Mouse (Mus musculus) heart, embryonic 14.5 days (tissue): ENCODE results near the gene Elmo2. TPM values are rescaled to one million over a fixed set of nuclear protein-coding genes. Genes with fewer than 3 reads are reported as not detected.

Experiments
- ATAC-seq: fragments of 200-750 bp; cut with Nextera tagmentation; 2 replicates; pipeline ENCODE4 v1.8.0; 2017; ENCODE audit warnings: low read depth, moderate TSS enrichment; ENCODE audit not compliant: insufficient number of reproducible peaks, insufficient read depth, low FRiP score
- H3K27ac ChIP-seq, 2 experiments: fragments of 200-500 bp in 1 of 2; fragments of 300-500 bp in 1 of 2; sonication (generic) in 1 of 2; replicated peaks in 1 of 2; 2 replicates each; pipeline ENCODE4 v1.5.1; 2012 to 2014; ENCODE audit warnings: low read depth in 2 of 2, low read length in 2 of 2, control low read depth in 1 of 2, mild to moderate bottlenecking in 1 of 2, mixed read lengths in 1 of 2; ENCODE audit not compliant: control insufficient read depth in 1 of 2, insufficient read depth in 1 of 2
- H3K27me3 ChIP-seq: fragments of 300-500 bp; sonication (generic); 2 replicates; pipeline ENCODE4 v1.6.1; 2014; ENCODE audit warnings: mild to moderate bottlenecking, low read length, control low read depth; ENCODE audit not compliant: control insufficient read depth, insufficient read depth
- H3K36me3 ChIP-seq: fragments of 300-500 bp; sonication (generic); 2 replicates; pipeline ENCODE4 v1.6.1; 2014; ENCODE audit warnings: mild to moderate bottlenecking, control low read depth, low read length, mixed read lengths; ENCODE audit not compliant: control insufficient read depth, insufficient read depth
- H3K4me1 ChIP-seq, 2 experiments: fragments of 200-500 bp in 1 of 2; fragments of 300-500 bp in 1 of 2; sonication (generic) in 1 of 2; 2 replicates each; pipeline ENCODE4 v1.6.1; 2012 to 2014; ENCODE audit warnings: low read length in 2 of 2, control low read depth in 1 of 2, mixed read lengths in 1 of 2; ENCODE audit not compliant: control insufficient read depth in 2 of 2, insufficient read depth in 2 of 2
- H3K4me2 ChIP-seq: fragments of 300-500 bp; sonication (generic); 2 replicates; pipeline ENCODE4 v1.6.1; 2014; ENCODE audit warnings: mild to moderate bottlenecking, low read length
- H3K4me3 ChIP-seq, 2 experiments: fragments of 200-500 bp in 1 of 2; fragments of 300-500 bp in 1 of 2; sonication (generic) in 1 of 2; 2 replicates each; pipeline ENCODE4 v1.5.1; 2012 to 2014; ENCODE audit warnings: low read length in 2 of 2, mild to moderate bottlenecking in 2 of 2, control low read depth in 1 of 2, low read depth in 1 of 2, moderate library complexity in 1 of 2; ENCODE audit not compliant: control insufficient read depth in 1 of 2, insufficient read depth in 1 of 2
- H3K9ac ChIP-seq: fragments of 300-500 bp; sonication (generic); 2 replicates; pipeline ENCODE4 v1.6.1; 2014; ENCODE audit warnings: mild to moderate bottlenecking, low read length
- H3K9me3 ChIP-seq: fragments of 300-500 bp; sonication (generic); 2 replicates; pipeline ENCODE4 v1.6.1; 2016; ENCODE audit warnings: low read length, control low read depth; ENCODE audit not compliant: control insufficient read depth
- WGBS: fragments of 180-500 bp; shearing (Covaris S2); extraction: QIAGEN DNeasy Blood & Tissue Kit; methylation state at CpG from one replicate; pipeline ENCODE4 v1.1.7; 2014; 5-methylcytosine and 5-hydroxymethylcytosine counted together
- polyA plus RNA-seq: library from polyadenylated mRNA; unstranded; fragments of >200 nt; fragmentation: Nextera tagmentation; extraction: Ambion mirVana; gene quantifications from 2 replicates; pipeline ENCODE4 v1.2.1, GENCODE M21; 2014

Elmo2 gene
- polyA plus RNA-seq, 1 experiment from 2014 or later, result 40.1 TPM

DNA sequence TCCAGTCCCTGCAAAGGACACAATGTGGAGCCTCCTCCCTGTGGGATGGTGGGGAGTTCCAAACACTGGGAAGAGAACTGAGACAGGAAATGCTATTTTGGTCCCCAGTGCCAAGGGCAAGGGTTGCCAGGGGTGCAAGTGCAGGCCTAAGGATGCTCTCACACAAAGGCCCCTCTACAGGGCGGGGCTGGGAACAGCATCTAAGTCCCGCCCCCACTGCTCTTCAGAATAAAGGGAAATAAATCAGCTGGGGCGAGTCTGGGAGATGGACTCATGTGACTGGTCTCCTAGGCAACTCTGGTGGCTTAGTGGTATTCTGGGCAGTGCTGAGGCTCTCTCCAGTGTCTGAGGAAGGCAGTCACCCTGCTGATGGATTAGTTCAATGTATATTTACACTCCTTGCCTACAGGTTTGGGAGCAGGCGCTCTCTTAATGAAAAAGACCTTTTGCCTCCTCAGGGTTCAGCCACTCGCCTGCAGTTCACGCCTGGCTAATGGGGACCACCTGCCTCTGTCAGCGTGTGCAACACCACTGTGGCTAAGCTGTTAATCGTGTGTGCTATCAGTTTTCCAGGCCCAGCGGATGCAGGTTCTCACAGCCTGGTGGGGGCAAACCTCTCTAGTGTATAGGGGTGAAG lies 9.3 kb downstream of the Elmo2 start:
- WGBS, result 27% methylated on average over 9 of the region's 9 CpGs
- Histone ChIP-seq H3K27ac (peak overlapping the region; percentile 11 to 55; a peak in 1 of 4 replicates), H3K4me1 (peaks cover 44 to 55% of the 10 kb centered on the region in 2 experiments), H3K36me3 (peaks cover 39% of the 10 kb centered on the region), H3K4me3 (no peak overlapping the region), H3K27me3 (no peaks in the 10 kb centered on the region), H3K4me2 (no peak overlapping the region), H3K9me3 (no peaks in the 10 kb centered on the region), H3K9ac (0 out of 2 replicates have a peak overlapping the region, but pooled peaks have one; percentile 8)
- 0 out of 2 replicates have a peak, but pooled peaks have one; percentile 5 for ATAC-seq

DNA sequence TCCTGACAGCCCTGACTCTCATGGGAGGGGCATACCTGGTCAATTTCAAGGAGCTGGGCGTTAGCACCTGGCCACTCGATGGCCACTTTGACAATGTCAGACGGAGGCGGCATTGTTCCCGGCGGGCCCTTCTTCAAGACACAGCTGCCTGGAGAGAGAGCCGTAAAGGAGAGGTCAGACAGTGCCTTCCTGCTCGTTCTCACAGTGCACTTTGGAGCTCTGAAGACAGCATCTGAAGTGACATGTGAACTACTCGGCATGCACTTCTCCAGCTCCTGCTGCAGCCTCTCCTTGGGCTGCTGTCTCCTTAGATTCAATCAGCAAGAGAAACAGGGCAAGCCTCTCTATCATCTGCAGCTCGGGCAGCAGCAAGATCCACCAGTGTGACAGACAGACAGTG lies 10.1 kb downstream of the Elmo2 start:
- Histone ChIP-seq H3K4me3 (no peak overlapping the region), H3K27ac (no peak overlapping the region), H3K27me3 (no peaks in the 10 kb centered on the region), H3K36me3 (peaks cover 47% of the 10 kb centered on the region), H3K4me1 (peaks cover 36 to 48% of the 10 kb centered on the region in 2 experiments), H3K9me3 (no peaks in the 10 kb centered on the region), H3K9ac (no peak overlapping the region), H3K4me2 (no peak overlapping the region)
- WGBS, result 72% methylated on average over 10 of the region's 10 CpGs
- no peak for ATAC-seq

DNA sequence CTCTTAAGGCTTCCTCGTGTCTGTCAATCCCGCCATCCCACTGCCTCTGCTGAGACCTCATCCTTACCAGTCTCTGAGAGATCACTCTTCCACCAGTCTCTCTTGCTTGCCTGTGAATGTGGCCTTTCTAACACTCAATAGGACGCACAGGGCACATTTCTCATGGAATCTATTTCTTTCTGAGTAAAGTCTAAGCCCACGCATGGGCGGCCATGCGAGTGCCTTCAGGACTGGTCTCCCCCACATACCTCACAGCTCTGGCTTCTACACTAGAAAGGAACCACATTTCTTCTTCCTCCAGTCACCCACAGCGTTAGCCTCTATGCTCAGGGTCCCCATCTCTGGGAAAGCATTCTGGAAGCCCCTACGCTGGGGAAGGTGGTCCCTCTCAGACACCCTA lies 12.1 kb downstream of the Elmo2 start:
- no peaks in the 10 kb centered on the region for H3K9me3 ChIP-seq
- H3K27me3 ChIP-seq, result no peaks in the 10 kb centered on the region
- no peak overlapping the region for H3K9ac ChIP-seq
- H3K36me3 ChIP-seq, result peaks cover 66% of the 10 kb centered on the region
- H3K4me2 ChIP-seq, result no peak overlapping the region
- H3K4me1 ChIP-seq, result peaks cover 22 to 30% of the 10 kb centered on the region in 2 experiments
- no peak overlapping the region for H3K4me3 ChIP-seq
- ATAC-seq, result no peak
- 85% methylated on average over 8 of the region's 8 CpGs for WGBS
- no peak overlapping the region for H3K27ac ChIP-seq

DNA sequence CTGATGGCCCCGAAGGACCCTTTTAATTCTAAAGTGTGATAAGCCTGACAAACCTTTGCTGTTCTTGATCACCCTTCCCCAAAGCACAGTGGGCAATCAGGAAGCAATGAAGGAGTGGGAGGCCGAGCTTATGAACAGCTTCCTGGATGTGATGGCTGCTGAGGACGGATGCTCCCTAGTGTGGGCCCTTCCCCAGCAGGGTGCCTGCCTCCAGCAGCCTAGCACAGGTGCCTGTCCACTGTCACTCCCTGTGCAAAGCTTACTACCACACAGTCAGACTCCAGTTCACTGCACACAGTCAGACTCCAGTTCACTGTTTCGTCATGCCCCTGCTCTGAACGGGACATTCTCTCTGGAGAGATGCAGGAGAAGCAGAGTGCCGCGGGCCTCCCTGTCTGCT lies 13.9 kb downstream of the Elmo2 start:
- no peaks in the 10 kb centered on the region for H3K9me3 ChIP-seq
- no peak overlapping the region for H3K27ac ChIP-seq
- ATAC-seq, result no peak
- no peaks in the 10 kb centered on the region for H3K27me3 ChIP-seq
- H3K4me3 ChIP-seq, result no peak overlapping the region
- WGBS, result 67% methylated on average over 7 of the region's 7 CpGs
- no peak overlapping the region for H3K9ac ChIP-seq
- H3K4me2 ChIP-seq, result no peak overlapping the region
- peaks cover 84% of the 10 kb centered on the region for H3K36me3 ChIP-seq
- peaks cover 8 to 11% of the 10 kb centered on the region in 2 experiments for H3K4me1 ChIP-seq

DNA sequence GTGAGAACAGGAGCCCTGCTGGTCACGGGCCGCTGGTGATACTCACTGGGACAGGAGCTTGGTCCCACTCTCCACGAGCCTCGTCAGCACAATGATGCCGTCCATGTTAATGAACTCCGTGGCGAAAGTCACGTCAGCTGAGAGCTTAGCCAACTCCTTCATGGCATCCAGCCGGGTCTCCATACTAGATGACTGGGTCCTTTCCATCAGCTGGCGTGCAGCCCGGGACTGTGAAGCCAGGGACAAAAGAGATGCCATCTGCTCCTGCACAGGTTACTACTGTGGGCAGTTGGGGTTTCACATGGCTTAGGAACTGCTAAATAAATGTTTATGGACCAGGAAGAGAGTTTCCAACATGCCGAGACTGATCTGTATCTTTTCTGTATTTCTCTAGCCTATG lies 14.7 kb downstream of the Elmo2 start:
- 90% methylated on average over 12 of the region's 12 CpGs for WGBS
- no peak for ATAC-seq
- H3K27me3 ChIP-seq, result no peaks in the 10 kb centered on the region
- peaks cover 0 to 3% of the 10 kb centered on the region in 2 experiments; a peak in 2 of 4 replicates for H3K4me1 ChIP-seq
- no peak overlapping the region for H3K4me3 ChIP-seq
- H3K36me3 ChIP-seq, result peaks cover 92% of the 10 kb centered on the region
- H3K27ac ChIP-seq, result no peak overlapping the region
- H3K9ac ChIP-seq, result no peak overlapping the region
- H3K9me3 ChIP-seq, result no peaks in the 10 kb centered on the region
- no peak overlapping the region for H3K4me2 ChIP-seq

DNA sequence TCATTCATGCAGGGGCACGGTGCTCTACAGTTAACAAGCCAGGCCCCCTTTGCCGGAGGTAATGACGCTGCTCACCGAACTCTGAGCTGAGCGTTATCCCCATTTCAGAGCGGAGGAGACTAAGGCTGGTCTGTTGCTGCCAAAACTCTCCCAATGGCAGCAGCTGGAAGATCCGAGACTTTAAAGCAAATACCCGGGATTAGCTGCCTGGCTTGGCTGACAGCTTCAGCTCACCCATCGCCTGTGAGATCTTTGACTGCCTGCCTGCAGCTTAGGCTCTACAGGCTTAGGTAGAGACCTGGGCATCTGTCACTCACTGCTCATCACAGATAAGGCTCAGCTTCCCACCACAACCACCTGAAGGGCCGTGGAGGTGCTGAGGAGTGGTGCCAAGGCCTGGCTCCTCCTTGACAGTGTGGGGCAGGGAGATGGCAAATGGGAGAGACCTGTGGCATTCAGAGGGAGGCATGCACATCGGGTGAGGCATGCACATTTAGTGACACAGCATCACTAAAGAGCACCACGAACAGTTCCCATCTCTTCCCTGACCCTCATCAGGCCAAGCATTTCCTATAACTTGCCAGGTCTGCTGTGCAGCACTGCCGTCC lies 15.4 kb downstream of the Elmo2 start:
- WGBS, result 72% methylated on average over 13 of the region's 13 CpGs
- no peak for ATAC-seq
- H3K36me3 ChIP-seq, result peaks cover 91% of the 10 kb centered on the region

DNA sequence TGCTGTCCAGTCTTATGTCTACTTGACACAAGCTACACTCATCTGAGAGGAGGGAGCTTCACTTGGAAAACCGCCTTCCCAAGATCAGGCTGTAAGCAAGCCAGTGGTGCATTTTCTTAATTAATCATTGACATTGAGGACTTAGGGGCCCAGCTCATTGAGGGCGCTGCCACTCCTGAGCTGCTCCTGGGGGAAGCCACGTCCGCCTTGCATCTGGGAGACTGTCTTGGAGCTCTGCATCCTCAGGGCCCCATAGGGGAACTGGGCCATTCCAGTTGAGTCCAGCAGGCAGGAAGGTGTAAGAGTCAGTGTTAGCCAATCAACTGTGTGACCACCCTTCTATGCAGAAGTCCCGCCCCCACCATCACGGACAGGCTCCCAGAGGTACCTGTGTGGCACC lies 18.5 kb downstream of the Elmo2 start:
- Histone ChIP-seq H3K4me1 (no peaks in the 10 kb centered on the region), H3K9ac (no peak overlapping the region), H3K4me2 (no peak overlapping the region), H3K36me3 (peaks cover 94% of the 10 kb centered on the region), H3K4me3 (no peak overlapping the region), H3K27ac (no peak overlapping the region), H3K27me3 (no peaks in the 10 kb centered on the region), H3K9me3 (no peaks in the 10 kb centered on the region)
- WGBS, result 90% methylated on average over 6 of the region's 6 CpGs
- ATAC-seq, result no peak

More for the DNA sequence above, 15.4 kb downstream of the Elmo2 start:
- no peaks in the 10 kb centered on the region for H3K4me1 ChIP-seq
- no peak overlapping the region for H3K4me3 ChIP-seq
- H3K27me3 ChIP-seq, result no peaks in the 10 kb centered on the region
- no peak overlapping the region for H3K9ac ChIP-seq
- no peak overlapping the region for H3K4me2 ChIP-seq
- no peaks in the 10 kb centered on the region for H3K9me3 ChIP-seq
- no peak overlapping the region for H3K27ac ChIP-seq
